Mouse (Mus musculus) testis, adult 2 months (tissue): ENCODE results near the gene Id2.

Experiments used
- CTCF ChIP-seq: fragments of 200-500 bp; IDR thresholded peaks from 2 replicates; pipeline ENCODE4 v1.5.1; 2012; ENCODE audit warnings: low read depth, mild to moderate bottlenecking, inconsistent platforms, low read length, moderate library complexity; ENCODE audit not compliant: control insufficient read depth, insufficient read depth, insufficient replicate concordance
- POLR2A ChIP-seq: fragments of 200-500 bp; IDR thresholded peaks from 2 replicates; pipeline ENCODE4 v1.6.1; 2012; ENCODE audit warnings: low read depth, mild to moderate bottlenecking, inconsistent platforms, low read length, moderate library complexity; ENCODE audit not compliant: control insufficient read depth

GRCm38 (mm10) chr12:25124431-25125238, 27.7 kb upstream of the Id2 start:
- no peak for TF ChIP-seq CTCF
- no peak for TF ChIP-seq POLR2A
